Mouse (Mus musculus): ENCODE measurements around the gene Bfsp1.

GRCm38 (mm10) chr2:143891302-143892048 is 28.5 kb upstream of the Bfsp1 start:
- TF ChIP-seq POLR2A (IDR thresholded peaks at IDR 0.05; ENCODE audit: low read depth, low read length) (no peak), CTCF (conservative IDR thresholded peaks at IDR 0.05; ENCODE audit: insufficient read depth, insufficient read length, low read depth, low read length) (no peak)
